Mouse (Mus musculus): ENCODE data around the gene Olfr622.

Gene Olfr622

DNA sequence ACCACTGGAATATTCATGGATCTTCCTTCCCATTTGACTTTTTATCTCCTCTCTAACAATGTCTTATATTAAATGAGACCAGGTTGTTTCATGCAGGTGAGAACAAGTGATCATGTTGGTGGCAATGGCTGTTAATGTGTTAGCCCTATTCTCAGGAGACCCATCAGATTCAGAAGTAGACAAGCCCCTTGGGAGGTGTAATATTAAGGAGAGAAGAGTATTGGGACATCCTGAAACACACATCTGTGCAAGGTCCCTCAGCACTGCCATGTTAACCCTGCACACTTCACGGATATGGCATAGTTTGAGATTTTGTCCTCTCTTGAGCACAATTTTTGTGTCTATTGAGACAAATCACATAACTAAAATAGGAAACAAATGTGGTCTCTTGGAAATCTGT lies at the start of gene Olfr622:
TSS of gene Olfr622 (minus strand) at position 101 of the 400 bp plus-strand sequence.
- Histone ChIP-seq H3K27me3 (ENCODE audit: control insufficient read depth, insufficient read depth, low read length, poor library complexity, severe bottlenecking) (no peaks in the 10 kb centered on the region), H3K36me3 (ENCODE audit: control insufficient read depth, insufficient read depth, low read length, poor library complexity, severe bottlenecking) (no peaks in the 10 kb centered on the region)
- DNase-seq (ENCODE audit: low read depth, low spot score): no peak

- DNase-seq (ENCODE audit: low read depth, low spot score): no peak
- Histone ChIP-seq H3K27me3 (ENCODE audit: control insufficient read depth, insufficient read depth, low read length, poor library complexity, severe bottlenecking) (no peaks in the 10 kb centered on the region), H3K36me3 (ENCODE audit: control insufficient read depth, insufficient read depth, low read length, poor library complexity, severe bottlenecking) (no peaks in the 10 kb centered on the region)
Observed at GRCm38 (mm10) chr7:103682420-103682819, 39.9 kb upstream of the Olfr622 start, which contains the start of gene Olfr625-ps1. TSS of gene Olfr625-ps1 (plus strand) at chr7:103682720.

GRCm38 (mm10) chr7:103671091-103671490 lies 28.6 kb upstream of the Olfr622 start, which contains the start of gene Olfr624:
TSS of gene Olfr624 (minus strand) at chr7:103671191.
- no peak for DNase-seq (ENCODE audit: low read depth, low spot score)
- H3K27me3 ChIP-seq (ENCODE audit: control insufficient read depth, insufficient read depth, low read length, poor library complexity, severe bottlenecking): no peaks in the 10 kb centered on the region
- no peaks in the 10 kb centered on the region for H3K36me3 ChIP-seq (ENCODE audit: control insufficient read depth, insufficient read depth, low read length, poor library complexity, severe bottlenecking)

DNA sequence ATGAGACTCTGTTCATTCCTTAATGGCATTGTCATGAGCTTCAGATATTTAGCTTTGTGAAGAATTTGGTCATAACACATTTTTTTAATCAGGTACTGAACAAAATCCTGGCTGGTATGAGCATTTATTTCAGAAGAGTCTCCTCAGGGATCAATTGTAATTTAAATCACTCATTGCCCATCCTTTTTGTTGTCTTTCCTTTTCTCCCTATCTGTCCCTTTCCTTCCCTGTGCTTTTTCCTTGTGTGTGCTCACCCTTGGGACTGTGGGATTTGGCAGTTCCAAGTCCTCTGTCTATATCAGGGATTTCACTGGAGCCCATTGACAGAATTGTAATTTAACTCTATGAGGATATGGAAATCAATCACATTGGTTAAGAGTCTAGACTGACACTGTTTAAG lies 21.1 kb upstream of the Olfr622 start, which contains the start of gene Olfr623:
TSS of gene Olfr623 (minus strand) at position 101 of the 400 bp plus-strand sequence.
- no peak for DNase-seq (ENCODE audit: low read depth, low spot score)
- H3K36me3 ChIP-seq (ENCODE audit: control insufficient read depth, insufficient read depth, low read length, poor library complexity, severe bottlenecking): no peaks in the 10 kb centered on the region
- no peaks in the 10 kb centered on the region for H3K27me3 ChIP-seq (ENCODE audit: control insufficient read depth, insufficient read depth, low read length, poor library complexity, severe bottlenecking)

- no peaks in the 10 kb centered on the region for H3K36me3 ChIP-seq (ENCODE audit: control insufficient read depth, insufficient read depth, low read length, poor library complexity, severe bottlenecking)
- DNase-seq (ENCODE audit: low read depth, low spot score): no peak
- no peaks in the 10 kb centered on the region for H3K27me3 ChIP-seq (ENCODE audit: control insufficient read depth, insufficient read depth, low read length, poor library complexity, severe bottlenecking)
Observed at GRCm38 (mm10) chr7:103644070-103644469, 1.6 kb upstream of the Olfr622 start.

DNA sequence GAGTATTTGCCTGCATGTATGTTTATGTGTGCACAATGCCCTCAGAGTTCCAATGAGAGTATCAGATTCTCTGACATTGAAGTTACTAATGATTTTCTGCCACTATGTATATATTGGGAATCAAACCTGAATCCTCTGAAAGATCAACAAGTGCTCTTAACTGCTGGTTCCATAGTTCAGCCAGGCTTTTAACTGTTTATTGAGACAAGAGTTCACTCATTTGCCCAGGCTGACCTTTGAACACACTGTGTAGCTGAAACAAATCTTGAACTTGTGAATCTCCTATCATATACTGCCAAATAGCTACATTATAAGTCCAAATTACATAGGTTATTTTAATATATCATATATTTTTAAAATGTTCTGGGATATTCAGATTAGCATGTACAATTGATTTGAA lies 5.7 kb downstream of the Olfr622 start:
- no peak for DNase-seq (ENCODE audit: low read depth, low spot score)
- Histone ChIP-seq H3K36me3 (ENCODE audit: control insufficient read depth, insufficient read depth, low read length, poor library complexity, severe bottlenecking) (no peaks in the 10 kb centered on the region), H3K27me3 (ENCODE audit: control insufficient read depth, insufficient read depth, low read length, poor library complexity, severe bottlenecking) (no peaks in the 10 kb centered on the region)

GRCm38 (mm10) chr7:103612434-103612833 lies 30.1 kb downstream of the Olfr622 start, which contains the start of gene Olfr620:
TSS of gene Olfr620 (minus strand) at chr7:103612534.
- no peak for DNase-seq (ENCODE audit: low read depth, low spot score)
- no peaks in the 10 kb centered on the region for H3K36me3 ChIP-seq (ENCODE audit: control insufficient read depth, insufficient read depth, low read length, poor library complexity, severe bottlenecking)

DNA sequence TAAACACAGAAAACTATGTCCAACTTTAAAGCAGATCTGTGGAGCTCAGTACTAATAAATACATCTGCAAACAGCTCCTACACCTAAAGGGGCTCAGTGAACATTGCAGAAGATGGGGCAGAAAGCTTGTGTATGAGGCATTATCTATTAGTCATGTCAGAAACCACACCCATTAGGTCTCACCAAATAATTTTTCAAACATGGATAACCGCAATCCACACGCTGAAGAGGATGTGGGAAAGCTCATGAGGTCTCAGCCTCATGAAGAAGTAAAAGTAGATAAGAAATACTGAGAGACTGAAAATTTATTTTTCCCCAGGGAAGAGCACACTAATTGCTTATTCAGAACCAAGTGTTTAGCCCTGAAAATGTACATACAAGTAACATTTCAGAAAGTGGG lies 35.1 kb downstream of the Olfr622 start:
- no peak for DNase-seq (ENCODE audit: low read depth, low spot score)
- Histone ChIP-seq H3K36me3 (ENCODE audit: control insufficient read depth, insufficient read depth, low read length, poor library complexity, severe bottlenecking) (no peaks in the 10 kb centered on the region), H3K27me3 (ENCODE audit: control insufficient read depth, insufficient read depth, low read length, poor library complexity, severe bottlenecking) (no peaks in the 10 kb centered on the region)

More at GRCm38 (mm10) chr7:103612434-103612833, 30.1 kb downstream of the Olfr622 start, which contains the start of gene Olfr620:
- no peaks in the 10 kb centered on the region for H3K27me3 ChIP-seq (ENCODE audit: control insufficient read depth, insufficient read depth, low read length, poor library complexity, severe bottlenecking)

DNA sequence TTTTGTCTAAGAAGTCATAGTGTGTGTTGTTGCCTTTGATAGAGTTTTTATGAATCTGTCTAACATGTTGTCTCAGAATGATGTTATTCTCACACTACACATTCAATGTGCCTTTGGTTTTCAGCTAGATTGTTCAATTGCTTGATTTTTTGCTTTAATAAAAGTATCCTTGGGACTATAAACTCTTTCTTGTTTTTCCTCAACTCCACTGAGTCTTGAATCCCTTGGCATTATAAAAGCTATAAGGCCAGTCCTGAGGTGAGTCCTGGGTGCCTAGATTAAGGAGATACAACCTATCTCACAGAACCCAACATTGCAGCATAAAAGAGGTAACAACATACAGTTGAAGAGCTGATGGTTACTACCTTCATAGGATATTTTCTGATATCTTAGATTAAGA lies 42.2 kb downstream of the Olfr622 start, which contains the start of gene Olfr619:
TSS of gene Olfr619 (plus strand) at position 301 of the 400 bp plus-strand sequence.
- Histone ChIP-seq H3K27me3 (ENCODE audit: control insufficient read depth, insufficient read depth, low read length, poor library complexity, severe bottlenecking) (no peaks in the 10 kb centered on the region), H3K36me3 (ENCODE audit: control insufficient read depth, insufficient read depth, low read length, poor library complexity, severe bottlenecking) (no peaks in the 10 kb centered on the region)

GRCm38 (mm10) chr7:103589803-103590202 lies 52.7 kb downstream of the Olfr622 start, which contains the start of gene Olfr618:
TSS of gene Olfr618 (plus strand) at chr7:103590103.
- H3K36me3 ChIP-seq (ENCODE audit: control insufficient read depth, insufficient read depth, low read length, poor library complexity, severe bottlenecking): no peaks in the 10 kb centered on the region
- DNase-seq (ENCODE audit: low read depth, low spot score): no peak
- no peaks in the 10 kb centered on the region for H3K27me3 ChIP-seq (ENCODE audit: control insufficient read depth, insufficient read depth, low read length, poor library complexity, severe bottlenecking)

More for the DNA sequence above, 42.2 kb downstream of the Olfr622 start, which contains the start of gene Olfr619:
- no peak for DNase-seq (ENCODE audit: low read depth, low spot score)

All from splenic B cell, adult 2 months (primary cell).